Mouse (Mus musculus): ENCODE measurements around the gene Gucy2d.

The Gucy2d gene

DNA sequence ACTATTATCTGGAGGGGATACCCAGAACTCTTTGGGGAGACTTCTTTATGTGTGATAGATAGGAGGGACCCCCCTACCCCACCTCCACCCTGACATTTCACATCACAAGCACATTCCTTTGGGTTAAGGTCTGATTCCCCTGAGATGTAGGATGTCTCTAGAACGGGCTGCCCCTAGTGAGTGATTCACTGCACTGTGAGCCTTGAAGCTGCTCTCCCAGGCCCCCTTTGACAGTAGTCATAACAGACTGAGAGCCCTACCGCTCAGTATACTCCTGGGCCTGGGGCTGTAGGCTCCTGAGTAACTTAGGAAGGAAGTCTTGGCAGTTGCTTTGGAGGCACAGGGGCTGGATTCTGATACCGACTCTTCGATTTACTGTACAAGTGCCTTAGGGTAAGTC, 50.1 kb downstream of the Gucy2d start:
- no peak for DNase-seq (ENCODE audit: low spot score)

DNA sequence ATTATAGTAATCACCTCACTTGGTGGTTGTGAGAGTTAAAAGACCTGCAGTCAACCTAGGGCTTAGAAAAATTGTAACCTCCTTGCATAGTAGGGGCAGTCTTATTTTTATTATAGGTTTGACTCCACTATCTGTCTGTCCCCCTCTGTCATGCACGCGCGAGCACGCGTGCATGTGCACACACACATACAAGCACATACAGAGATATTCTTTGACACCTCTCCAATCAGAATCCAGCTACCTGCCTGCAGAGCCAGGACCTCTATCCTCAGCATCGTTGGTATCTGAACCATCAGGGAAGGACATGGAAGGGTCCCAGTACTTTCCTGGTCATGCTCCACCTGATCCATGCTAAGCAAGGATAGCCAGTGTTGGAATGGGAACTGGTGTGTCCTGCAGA, 50.7 kb downstream of the Gucy2d start:
- no peak for DNase-seq (ENCODE audit: low spot score)

DNA sequence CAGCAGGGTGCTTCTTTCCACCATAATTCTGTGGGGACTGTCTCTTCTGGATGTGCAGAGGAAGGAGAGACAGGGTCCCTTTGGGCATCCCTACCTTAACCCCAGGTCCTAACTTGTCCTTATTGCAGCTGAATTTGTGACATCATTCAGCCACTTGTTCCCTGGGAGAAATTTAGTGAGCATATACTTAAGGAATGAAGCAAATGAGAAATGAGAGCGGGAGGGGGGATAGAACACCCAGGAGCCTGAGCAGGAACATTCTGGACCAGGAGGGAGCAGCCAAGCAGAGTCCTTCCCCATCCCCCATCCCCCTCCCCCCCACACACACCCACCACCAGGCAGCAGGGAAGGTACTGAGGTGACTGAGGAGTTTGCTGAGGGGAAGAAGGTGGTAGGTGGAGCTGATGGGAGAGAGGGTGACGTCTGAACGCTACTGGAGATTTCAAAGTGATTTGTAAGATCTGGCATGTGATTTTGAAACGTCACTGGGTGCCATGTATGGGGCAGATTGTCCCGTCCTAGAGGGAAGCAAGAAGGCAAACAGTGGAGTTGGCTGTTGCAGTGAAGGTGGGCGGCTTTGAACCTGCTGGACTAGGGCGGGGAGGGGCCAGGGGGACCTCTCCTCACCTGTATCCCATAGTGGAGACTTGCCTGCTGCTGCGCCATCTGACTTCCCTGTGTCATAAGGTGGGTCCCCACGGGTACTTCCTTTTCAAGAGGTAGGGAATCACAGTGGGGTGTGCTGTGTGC, 51.4 kb downstream of the Gucy2d start:
- no peak for DNase-seq (ENCODE audit: low spot score)

DNA sequence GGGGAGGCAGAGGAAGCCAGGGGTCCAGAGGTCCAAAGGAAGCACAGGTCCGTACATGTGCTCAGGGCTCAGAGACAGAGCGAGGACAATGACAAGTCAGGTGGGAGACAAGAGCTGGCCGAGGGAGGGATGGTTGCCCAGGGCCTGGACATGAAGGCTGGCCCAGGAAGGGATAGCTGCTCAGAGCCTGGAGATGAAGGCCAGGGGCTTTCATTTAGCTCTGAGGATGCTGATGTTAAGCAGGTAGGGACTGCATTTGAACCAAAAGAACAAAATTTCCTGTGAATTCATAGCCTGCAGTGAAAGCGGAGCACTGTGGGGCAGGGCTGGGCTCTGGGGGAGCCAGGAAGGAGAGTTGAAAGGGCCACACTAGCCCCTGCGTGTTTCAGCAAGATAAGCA, 52.1 kb downstream of the Gucy2d start:
- no peak for DNase-seq (ENCODE audit: low spot score)

DNA sequence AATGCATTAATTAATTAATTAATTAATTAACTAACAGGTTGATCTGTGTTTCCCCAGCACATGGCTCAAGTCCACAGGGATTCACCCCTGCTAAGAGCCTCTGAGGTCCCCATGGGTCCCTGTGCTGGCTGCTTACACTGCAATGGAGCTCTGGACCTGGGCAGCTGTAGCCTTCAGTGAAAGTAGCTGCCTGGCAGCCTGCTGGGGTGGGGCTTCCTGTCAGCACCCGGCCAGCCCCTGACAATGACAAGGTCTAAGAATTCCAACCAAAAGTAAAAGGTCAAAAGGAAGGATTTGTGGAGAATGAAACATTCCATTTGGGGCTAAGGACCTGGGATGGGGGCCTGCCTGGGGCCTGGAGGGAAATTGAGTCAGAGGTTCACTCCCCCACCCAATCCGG, 53.1 kb downstream of the Gucy2d start:
- no peak for DNase-seq (ENCODE audit: low spot score)

DNA sequence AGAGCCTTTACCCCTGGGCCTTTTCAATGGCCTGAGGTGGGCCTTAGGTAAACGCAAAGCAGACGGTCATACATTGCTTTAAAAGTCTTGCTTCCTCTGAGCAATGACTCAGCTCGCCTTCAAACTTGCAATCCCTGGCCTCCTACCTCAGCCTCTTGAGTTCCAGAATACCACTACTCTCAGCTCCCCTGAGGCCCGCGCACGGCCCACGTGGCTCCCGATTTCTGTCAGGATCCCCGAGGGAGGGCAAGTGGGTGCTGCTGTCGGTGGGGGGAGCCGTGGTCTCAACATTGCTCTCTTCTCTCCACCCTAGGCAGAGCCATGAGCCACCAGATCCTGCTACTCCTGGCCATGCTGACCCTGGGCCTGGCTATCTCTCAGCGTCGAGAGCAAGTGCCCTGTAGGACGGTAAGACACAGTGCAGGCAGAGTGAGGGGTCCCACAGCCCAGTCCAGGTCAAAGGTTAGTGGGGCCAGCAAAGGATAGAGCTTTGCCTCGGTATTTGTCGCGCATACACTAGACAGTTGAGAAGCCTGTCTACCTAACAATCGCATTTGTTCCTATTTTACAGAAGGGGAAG, 53.8 kb downstream of the Gucy2d start:
- DNase-seq (ENCODE audit: low spot score): no peak

DNA sequence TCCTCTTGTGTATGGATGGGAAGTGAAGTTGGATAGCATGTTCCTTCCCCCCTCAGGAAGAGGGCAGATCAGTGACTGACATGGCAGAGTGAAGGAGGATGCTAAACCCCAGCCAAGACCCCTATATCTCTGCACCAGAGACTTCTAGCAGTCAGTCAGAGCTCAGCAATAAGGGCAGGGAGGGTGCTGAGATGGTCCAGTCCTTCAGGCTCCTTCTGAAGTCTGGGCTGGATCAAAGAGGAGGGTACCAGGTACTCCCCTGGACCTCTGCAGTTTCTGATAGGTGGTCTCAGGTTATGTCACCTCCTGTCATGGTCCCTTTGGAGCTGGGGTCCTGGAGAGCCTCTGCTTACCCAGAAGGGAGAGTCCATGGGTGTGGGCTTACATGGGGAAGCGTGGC, 55.4 kb downstream of the Gucy2d start:
- no peak for DNase-seq (ENCODE audit: low spot score)

DNA sequence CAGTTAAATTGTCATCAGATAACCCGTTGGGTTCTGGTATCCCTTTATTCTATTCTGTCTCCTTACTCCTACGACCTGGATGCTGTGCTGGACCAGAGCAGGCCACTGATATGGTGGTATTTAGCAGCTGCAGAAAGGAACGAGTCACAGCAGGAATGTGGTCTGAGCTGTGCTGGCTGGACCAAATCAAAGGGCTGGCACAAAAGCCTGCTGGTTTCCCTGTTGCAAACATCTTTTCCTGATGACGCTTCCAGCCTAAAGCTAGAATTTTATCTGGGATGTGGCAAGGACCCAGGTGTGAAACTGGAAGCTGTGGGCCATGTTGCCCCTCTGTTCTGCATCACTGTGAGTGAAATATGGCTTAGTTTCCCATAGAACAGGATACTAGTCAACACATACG, 57.2 kb downstream of the Gucy2d start:
- DNase-seq (ENCODE audit: low spot score): no peak

DNA sequence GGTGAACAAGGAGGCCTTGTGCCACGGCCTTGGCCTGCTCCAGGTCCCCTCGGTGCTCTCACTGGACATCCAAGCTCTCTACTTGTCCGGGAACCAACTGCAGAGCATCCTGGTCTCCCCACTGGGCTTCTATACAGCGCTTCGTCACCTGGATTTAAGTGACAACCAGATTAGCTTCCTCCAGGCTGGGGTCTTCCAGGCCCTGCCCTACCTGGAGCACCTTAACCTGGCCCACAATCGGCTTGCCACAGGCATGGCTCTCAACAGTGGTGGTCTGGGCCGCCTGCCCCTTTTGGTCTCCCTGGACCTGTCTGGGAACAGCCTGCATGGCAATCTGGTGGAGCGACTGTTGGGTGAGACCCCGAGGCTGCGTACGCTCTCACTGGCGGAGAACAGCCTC, 57.9 kb downstream of the Gucy2d start:
- no peak for DNase-seq (ENCODE audit: low spot score)

DNA sequence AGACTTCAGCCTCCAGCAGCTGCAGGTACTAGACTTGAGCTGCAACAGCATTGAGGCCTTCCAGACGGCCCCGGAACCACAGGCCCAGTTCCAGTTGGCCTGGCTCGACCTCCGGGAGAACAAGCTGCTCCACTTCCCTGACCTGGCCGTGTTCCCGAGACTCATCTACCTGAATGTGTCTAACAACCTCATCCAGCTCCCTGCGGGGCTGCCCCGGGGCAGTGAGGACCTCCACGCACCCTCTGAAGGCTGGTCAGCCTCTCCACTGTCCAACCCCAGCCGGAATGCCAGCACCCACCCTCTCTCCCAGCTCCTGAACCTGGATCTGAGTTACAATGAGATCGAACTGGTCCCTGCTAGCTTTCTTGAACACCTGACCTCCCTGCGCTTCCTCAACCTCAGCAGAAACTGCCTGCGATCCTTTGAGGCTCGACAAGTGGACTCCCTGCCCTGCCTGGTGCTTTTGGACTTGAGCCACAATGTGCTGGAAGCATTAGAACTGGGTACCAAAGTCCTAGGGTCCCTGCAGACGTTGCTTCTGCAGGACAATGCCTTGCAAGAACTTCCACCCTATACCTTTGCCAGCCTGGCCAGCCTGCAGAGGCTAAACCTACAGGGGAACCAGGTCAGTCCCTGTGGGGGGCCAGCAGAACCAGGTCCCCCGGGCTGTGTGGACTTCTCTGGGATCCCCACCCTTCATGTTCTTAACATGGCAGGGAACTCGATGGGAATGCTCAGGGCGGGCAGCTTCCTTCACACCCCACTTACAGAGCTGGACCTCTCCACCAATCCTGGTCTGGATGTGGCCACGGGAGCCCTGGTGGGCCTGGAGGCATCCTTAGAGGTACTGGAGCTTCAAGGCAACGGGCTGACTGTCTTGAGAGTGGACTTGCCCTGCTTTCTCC, 58.7 kb downstream of the Gucy2d start:
- no peak for DNase-seq (ENCODE audit: low spot score)

DNA sequence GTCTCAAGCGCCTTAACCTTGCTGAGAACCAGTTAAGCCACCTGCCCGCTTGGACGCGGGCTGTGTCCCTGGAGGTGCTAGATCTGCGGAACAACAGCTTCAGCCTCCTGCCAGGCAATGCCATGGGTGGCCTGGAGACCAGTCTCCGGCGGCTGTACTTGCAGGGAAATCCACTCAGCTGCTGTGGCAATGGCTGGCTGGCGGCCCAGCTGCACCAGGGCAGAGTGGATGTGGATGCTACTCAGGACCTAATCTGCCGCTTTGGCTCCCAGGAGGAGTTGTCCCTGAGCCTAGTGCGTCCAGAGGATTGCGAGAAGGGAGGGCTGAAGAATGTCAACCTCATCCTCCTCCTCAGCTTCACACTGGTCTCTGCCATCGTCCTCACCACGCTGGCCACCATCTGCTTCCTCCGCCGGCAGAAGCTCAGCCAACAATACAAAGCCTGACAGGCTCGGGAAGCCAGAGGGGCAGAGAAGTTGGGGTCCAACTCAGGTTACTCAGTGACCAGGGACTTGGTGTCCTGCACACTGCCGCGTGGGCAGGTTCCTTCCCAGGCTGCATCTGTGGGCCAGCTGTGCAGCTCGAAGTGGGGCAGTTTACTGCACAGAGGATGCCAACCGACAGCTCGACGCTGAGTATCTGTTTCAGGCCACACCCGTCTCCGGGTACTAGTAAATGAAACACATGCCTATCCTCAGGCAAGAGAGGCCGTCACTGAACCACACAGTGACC, 59.5 kb downstream of the Gucy2d start:
- peak; percentile 25 for DNase-seq (ENCODE audit: low spot score)

DNA sequence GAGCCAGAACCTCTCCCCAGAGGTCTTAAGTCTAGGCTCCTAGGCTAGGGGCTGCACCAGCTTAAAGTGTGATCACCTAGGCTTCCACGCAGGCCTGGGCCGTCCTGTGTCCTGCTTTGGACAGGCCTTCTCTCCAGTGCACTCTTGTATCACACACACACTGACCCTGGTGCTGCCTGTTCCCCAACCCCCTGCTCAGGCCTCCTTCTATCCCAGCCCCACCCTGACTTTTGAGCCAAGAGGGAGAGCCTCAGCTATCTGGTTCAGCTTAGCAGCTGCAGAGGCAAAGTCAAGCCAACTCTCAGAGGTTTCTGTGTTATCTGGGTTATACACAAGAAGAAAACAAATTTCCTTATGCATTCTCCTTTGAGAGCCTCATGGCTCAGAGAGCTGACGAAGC, 60.3 kb downstream of the Gucy2d start:
- DNase-seq (ENCODE audit: low spot score): no peak

DNA sequence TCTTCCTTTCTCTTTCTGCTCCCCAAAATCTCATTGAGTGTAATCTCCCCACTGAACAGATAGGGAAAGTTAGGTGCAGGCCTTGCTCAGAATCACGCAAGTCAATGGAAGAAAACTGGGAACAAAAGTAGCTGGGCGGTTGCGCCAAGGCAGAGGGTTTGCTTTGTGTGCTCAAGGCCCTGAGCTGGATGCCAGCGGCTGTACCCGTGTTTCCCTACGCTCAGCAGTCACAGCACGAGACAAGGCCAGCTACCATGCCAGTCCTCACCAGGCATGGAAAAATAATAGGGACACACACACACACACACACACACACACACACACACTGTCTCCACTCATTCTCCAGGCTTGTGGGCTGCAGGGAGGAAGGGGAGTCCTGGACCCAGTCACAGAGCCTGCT, 60.9 kb downstream of the Gucy2d start:
- DNase-seq (ENCODE audit: low spot score): no peak

DNA sequence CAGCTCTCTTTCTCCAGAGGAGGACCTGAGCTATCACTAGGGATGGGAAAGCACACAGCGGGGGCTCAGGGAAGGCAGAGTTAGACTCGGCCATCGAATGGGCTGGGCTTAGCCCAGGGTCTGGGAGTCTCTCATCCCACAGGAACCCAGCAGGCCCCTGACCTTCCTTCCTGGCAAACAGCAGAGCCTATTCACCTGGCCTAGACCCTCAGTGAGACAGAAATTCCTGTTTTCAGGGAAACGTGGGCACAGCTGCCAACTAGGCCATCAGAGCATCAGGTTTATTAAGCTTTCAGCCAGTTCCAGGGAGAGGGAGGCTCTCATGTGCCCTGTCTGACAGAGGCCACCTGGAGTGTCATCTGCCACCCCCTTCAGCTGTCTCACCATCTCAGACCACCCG, 62.7 kb downstream of the Gucy2d start:
- DNase-seq (ENCODE audit: low spot score): no peak

DNA sequence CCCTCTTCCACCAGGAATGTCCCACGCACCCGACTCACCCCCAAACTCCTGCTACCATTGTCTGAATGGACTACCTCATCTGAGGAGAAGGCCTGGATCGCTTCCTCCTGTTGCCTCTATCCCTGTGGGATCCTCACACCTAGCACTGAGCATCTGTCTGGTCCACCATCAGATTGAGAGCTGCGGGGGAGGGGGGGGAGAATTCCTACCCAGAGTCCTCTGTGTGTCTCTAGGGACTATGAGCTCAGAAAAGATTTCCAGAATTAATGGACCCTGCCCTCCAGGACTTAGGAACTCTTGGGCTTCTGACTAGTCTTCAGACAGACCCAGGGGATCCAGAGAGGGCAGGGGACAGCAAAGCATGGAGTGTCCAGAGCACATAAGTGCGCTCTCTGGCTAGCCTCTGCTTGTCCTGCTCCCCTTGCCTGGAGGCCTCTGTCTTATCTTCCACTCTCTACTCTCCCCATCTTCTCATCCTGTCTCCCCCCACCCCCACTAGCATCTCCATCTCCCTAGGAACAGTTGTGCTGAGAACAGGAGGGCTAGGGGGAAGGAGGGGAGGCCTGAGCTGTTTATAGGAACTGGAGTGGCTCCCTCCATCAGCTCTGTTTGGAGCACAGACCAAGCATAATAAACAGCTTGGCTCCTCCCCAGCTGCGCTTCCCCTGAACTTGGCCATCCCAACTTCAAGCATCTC, 63.9 kb downstream of the Gucy2d start:
- DNase-seq (ENCODE audit: low spot score): no peak

DNA sequence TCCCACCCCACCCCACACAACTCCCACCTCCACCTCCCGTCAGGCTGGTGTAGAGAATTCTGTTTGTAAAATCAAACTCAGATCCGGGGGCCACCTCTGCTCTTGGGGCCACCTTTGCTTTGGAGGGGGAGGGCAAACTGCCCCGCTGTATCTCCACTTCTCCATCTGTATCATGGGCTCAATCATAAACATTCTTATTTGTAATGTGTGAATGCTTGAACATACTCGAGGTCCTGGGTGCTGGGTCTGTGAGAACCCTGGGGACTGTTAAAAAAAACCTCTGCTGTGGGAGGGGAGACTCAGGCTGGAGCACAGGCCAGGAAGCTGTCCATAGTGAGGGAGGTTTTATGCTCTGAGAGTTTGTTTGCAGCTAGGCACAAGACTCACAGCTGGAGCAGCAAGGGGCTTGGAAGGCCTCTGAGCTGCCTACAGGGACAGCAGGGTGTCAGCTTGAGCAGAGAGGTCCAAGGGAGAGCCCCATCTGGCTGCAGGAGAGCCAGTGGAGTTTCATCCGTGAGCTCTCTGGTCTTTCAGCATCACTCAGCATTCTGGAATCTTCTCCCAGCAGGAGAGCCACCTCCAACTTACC, 64.6 kb downstream of the Gucy2d start:
- DNase-seq (ENCODE audit: low spot score): no peak

DNA sequence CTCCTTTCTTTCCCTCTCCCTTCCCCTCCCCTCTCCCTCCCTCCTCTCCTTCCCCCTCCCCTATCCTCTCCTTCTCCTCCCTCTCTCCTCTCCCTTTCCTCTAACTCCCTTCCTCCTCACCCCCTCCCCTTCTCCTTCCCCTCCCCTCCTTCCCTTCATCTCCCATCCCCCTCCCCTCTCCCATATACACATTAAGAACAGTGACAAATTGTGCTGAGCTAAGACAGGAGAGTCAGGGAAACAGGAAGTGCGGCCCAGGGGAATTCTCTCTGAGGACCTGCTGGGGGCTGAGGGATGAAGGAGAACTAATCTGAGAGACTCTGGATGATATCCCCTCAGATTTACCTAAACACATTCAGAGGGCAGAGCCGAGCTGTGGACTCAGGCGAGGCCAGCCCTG, 65.4 kb downstream of the Gucy2d start:
- DNase-seq (ENCODE audit: low spot score): no peak

DNA sequence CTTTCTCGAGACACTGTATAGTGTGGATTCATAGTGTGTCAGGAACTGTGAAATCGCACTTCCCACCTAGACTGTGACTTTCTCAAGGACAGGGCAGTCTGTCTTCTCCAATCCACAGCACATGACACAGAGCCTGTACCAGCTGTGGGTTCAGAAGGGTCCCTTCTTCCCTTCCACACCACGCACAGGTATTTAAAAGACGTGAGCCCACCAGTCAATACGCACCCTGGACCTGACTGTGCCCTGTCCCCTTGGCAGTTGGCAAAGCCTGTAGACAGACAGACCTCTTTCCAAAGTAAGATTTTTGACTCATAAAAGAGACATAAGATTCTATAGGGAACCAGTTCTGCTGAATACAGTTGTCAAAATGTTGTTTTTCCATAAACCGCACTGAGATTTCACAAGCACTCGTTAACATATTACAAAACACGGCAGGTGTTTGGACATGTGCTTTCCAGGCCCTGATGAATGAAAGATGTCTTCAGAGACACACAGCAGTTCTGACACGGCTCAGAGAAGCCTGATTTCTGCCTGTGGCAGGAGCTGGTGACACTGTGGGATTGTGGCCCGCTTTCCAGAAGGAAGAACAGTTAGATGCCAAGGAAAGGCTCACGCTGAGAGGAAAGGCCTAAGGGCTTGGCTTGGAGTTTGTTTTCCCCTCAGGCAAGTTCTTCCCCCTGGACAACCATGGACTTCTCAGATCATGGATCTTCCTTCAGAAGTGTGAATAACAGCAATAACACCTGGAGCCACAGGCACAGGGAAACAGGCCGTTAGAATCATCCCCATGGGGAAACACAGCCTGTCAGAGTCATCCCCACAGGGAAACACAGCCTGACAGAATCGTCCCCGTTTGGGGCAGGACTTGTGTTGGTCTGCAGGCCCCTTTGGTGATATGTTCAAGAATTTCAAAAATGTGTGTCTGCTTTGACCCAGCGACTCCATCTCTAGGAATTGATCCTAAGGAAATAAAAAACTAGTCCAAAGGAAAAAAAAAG, 71.0 kb downstream of the Gucy2d start:
- DNase-seq (ENCODE audit: low spot score): no peak

DNA sequence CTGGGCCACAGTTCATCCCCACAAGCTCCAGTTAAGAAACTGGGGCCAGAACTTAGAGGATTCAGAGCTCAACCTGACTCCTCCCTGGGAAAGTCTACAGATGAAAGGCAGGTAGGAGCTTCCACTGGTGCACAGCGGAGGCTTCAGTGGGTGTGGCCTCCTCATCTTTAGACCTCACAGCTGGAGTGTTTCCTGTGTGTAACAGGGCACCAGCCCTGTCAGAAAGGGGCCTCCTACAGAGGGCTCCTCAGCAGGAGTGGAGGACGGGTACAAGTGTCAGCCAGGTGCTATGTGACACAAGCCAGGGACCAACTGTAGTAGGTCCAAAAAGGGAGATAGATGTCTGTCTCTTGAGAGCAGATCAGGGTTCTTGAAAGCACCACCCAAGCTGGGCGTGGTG, 73.0 kb downstream of the Gucy2d start:
- DNase-seq (ENCODE audit: low spot score): no peak

DNA sequence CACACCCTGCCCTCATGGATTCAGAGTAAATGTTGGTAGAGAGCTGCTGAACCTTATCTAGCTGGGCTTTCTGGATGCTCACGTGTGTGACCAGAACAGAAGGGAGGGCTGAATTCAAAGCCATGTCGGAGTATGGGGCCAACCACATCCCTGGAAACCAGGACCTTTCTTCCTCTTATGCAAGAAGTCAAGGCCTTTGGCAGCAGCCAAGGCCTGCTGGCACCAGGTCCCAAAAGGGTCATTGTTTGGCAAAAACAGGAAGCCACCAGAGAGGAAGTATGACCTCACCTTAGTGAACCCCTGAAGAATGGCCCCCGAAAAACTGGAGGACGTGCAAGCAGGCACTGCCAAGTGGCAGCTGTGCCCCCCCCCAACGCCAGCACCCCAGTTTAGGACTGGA, 82.4 kb downstream of the Gucy2d start:
- peak; percentile 33 for DNase-seq (ENCODE audit: low spot score)
